Mouse (Mus musculus) activated CD4-positive, CD25-positive, alpha-beta regulatory T cell, adult 4 months (primary cell): ENCODE data around the gene Clasp2. TPM values are rescaled to one million over a fixed set of nuclear protein-coding genes. Genes with fewer than 3 reads are reported as not detected.

Source experiments
- ATAC-seq: one replicate; pipeline ENCODE4 v1.8.0; 2017
- polyA plus RNA-seq, 2 experiments: library from polyadenylated mRNA; unstranded; fragments of 100-300 nt; shearing (Covaris generic); gene quantifications; one replicate each; pipeline ENCODE4 v1.2.1; 2017

Clasp2 gene
- polyA plus RNA-seq, 2 experiments from 2014 or later, result 8.5 to 10.3 TPM

- ATAC-seq, result no peak
These were observed 190.3 kb downstream of the Clasp2 start for GRCm38 (mm10) chr9:113931375-113932099.

- ATAC-seq, result no peak
These were observed 190.8 kb downstream of the Clasp2 start for GRCm38 (mm10) chr9:113932100-113932470.

GRCm38 (mm10) chr9:113932501-113932900 is 191.2 kb downstream of the Clasp2 start:
- no peak for ATAC-seq

- ATAC-seq, result no peak
These were observed 194.4 kb downstream of the Clasp2 start for GRCm38 (mm10) chr9:113935638-113936037.

- no peak for ATAC-seq
These were observed 198.0 kb downstream of the Clasp2 start for GRCm38 (mm10) chr9:113939063-113939850.

GRCm38 (mm10) chr9:113941103-113941805 is 200.0 kb downstream of the Clasp2 start:
- ATAC-seq, result no peak

GRCm38 (mm10) chr9:113943372-113943771 is 202.1 kb downstream of the Clasp2 start:
- ATAC-seq, result no peak

- no peak for ATAC-seq
These were observed 205.9 kb downstream of the Clasp2 start for GRCm38 (mm10) chr9:113947216-113947615.

- ATAC-seq, result no peak
These were observed 216.5 kb downstream of the Clasp2 start for GRCm38 (mm10) chr9:113957777-113958176.

GRCm38 (mm10) chr9:113963718-113964117 is 222.4 kb downstream of the Clasp2 start:
- no peak for ATAC-seq

GRCm38 (mm10) chr9:113964415-113964814 is 223.1 kb downstream of the Clasp2 start:
- ATAC-seq, result no peak

- ATAC-seq, result no peak
These were observed 225.6 kb downstream of the Clasp2 start for GRCm38 (mm10) chr9:113966838-113967237.

GRCm38 (mm10) chr9:113968967-113969366 is 227.7 kb downstream of the Clasp2 start:
- ATAC-seq, result no peak

Other genes with a start within 250 kb of the Clasp2 start
- 10 to 100 TPM; 50.2 to 55.5 TPM for gene Pdcd6ip, start 33.2 kb upstream of the Clasp2 start, polyA plus RNA-seq
- 10 to 100 TPM; 28.6 to 34.6 TPM for gene Ubp1, start 189.5 kb downstream of the Clasp2 start, polyA plus RNA-seq